Mouse (Mus musculus): ENCODE measurements around the gene Cxcl16.
A peak's percentile ranks its signal among the peaks of the same experiment; 100 is the strongest.
"Not testable (repeated sequence)": the region's sequence is repeated elsewhere in the genome, so short reads cannot be mapped to it uniquely, and the experiment has no call there.

Cxcl16 gene

GRCm38 (mm10) chr11:70453261-70454044 is 6.3 kb downstream of the Cxcl16 start:
- DNase-seq (ENCODE audit: low spot score in 2 of 2), result no peak

GRCm38 (mm10) chr11:70451797-70452498 is 7.8 kb downstream of the Cxcl16 start, which contains the start of gene Med11:
Gene Med11 (plus strand): TSS chr11:70451919.
- DNase-seq (ENCODE audit: low spot score in 2 of 2), result peak; percentile 93 to 95

- no peak for DNase-seq (ENCODE audit: low spot score in 2 of 2)
Measured at GRCm38 (mm10) chr11:70450926-70451325, 8.9 kb downstream of the Cxcl16 start.

GRCm38 (mm10) chr11:70447373-70447772 is 12.4 kb downstream of the Cxcl16 start:
- DNase-seq (ENCODE audit: low spot score in 2 of 2), result no peak

DNA sequence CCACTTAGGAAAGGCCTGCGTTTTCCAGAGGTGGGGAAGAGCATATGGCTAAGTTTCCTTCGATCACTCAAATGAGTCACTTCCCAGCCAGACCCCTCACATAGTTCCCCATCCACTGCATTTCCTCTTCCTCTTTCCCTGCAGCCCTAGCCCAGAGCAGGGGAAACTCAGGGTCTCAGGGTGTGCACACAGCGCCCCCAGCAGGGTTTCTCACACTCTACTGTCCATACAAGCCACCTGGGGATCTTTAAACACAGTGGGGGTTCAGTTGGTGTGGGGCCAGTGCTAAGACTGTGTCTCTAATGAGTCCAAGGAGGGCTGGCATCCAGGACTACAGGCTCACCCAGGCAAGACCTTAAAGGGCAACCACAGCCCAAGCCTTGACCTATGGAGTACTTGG is 13.0 kb downstream of the Cxcl16 start:
- DNase-seq (ENCODE audit: low spot score in 2 of 2), result no peak

- no peak for DNase-seq (ENCODE audit: low spot score in 2 of 2)
Measured at GRCm38 (mm10) chr11:70444667-70445066, 15.1 kb downstream of the Cxcl16 start.

GRCm38 (mm10) chr11:70443964-70444363 is 15.8 kb downstream of the Cxcl16 start:
- no peak for DNase-seq (ENCODE audit: low spot score in 2 of 2)

DNA sequence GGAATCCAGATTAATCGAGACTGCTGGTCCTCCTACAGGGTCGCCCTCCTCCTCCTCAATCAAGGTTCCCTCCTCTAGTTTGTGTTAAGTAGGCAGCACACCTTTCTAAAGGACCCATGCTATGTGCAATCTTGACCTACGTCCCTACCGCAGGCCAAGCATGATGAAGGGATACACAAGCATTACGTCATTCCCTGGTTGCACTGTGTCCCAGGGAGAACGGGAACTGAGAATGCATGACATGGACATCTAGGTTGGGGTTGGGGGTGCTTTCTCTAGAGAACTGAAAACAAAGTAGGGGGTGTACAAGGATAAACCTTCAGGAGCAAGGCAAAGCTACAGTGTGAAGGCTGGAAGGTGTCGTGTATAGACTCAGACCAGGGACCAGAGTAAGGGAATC is 17.9 kb downstream of the Cxcl16 start:
- no peak for DNase-seq (ENCODE audit: low spot score in 2 of 2)

DNA sequence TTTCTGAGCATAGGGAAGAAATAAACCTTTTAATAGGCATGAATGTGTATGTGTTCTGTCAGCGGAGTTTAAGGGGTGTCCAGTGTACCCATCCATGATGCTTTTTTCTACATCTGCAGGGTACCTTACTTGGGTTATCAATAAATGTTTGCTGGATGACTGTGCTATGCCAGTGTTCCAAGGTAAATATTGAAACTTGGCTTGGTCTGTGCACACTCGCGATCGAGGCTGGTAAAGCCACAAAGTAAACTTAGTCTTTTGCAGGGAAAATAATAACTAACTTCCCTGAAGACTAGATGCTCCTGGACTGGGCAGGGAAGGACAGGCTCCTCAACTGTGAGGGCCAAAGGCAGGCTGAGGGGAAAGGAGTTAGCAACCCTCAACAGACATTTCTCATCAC is 19.1 kb downstream of the Cxcl16 start:
- DNase-seq (ENCODE audit: low spot score in 2 of 2), result no peak

DNA sequence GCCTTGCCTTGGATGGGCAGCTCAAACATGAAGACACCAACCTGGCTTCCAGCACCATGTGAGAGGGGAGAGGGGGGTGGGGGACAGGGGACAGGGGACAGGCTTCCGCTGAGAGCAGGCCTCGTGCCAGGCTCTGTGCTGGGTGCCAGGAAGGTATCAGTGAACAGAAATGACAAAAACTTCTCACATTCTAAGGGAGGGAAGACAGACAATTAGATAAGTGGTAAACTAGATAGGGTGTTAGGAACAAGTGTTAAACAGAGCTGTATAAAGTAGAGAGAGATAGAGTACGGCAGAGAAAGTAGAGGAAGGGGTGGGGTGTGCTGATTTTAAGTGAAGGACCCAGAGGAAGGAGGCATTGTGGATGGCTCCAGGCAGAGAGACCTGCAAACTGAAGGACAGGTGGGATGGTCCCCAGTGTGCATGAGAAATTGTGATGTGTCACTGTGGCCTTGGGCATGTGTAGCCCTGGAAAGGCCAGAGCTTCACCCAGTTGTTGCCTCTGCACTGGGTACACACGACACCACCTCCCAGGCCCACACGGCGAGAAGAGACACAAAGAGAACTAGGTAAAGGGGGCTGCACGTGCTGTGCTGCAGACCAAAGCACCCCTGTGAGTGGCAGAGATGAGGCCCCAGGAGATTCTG is 20.9 kb downstream of the Cxcl16 start:
- no peak for DNase-seq (ENCODE audit: low spot score in 2 of 2)

DNA sequence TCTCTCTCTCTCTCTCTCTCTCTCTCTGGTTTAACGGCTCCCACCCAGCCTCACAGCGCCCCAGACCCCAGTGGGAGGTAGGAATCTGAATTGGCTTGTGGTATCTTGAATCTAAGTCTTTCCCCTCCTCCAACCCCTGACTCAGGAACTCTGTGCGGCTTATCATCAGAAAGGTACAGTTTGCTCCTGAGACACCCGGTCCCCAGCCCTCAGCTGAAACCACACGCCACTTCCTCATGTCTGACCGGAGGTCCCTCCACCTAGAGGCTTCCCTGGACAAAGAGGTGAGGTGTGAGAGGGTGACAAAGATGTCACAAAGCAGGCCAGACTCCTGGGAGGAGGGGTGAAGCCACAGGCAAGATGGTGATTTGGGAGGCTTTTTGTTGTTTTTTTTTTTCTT is 22.4 kb downstream of the Cxcl16 start:
- DNase-seq (ENCODE audit: low spot score in 2 of 2), result no peak

GRCm38 (mm10) chr11:70435476-70435875 is 24.3 kb downstream of the Cxcl16 start:
- no peak for DNase-seq (ENCODE audit: low spot score in 2 of 2)

- no peak for DNase-seq (ENCODE audit: low spot score in 2 of 2)
Measured at GRCm38 (mm10) chr11:70433951-70434350, 25.8 kb downstream of the Cxcl16 start.

GRCm38 (mm10) chr11:70433569-70433943 is 26.2 kb downstream of the Cxcl16 start:
- no peak for DNase-seq (ENCODE audit: low spot score in 2 of 2)

DNA sequence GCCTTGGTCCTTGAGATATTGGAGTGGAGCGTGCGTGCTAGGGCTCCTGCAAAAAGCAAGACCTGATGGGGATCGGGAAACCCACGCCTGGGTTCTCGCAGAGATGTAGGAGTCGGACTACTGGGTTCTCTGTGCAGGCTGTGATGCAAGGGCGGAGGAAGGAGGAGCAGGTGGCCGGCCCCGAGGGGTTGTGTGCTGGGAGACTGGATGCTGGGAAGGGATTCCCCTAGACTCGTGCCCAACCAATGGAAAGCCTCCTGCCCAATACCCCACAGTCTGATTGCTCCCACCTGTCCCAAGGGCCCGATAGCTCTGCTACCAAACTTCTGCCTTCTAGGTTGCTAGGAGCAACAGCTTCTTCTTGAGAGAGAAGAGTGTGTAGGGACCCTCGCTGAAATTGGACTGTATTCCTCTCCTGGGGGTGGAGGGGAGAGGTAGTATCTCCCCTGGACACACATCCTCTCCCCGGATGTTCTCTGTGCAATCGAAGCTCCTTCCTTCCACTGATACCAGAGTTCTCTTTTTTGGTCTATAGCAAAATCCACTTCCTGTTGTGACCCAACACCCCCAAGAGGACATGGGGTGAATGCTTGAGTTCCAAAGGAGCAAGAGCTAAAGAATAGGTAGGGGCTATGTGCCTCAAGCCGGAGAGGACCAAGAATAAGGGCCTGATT is 26.8 kb downstream of the Cxcl16 start:
- DNase-seq (ENCODE audit: low spot score in 2 of 2), result peak in 1 of 2 experiments; percentile 31

- peak; percentile 95 to 97 for DNase-seq (ENCODE audit: low spot score in 2 of 2)
Measured at GRCm38 (mm10) chr11:70432048-70432894, 27.5 kb downstream of the Cxcl16 start, which contains the start of gene Arrb2. Gene Arrb2 (plus strand): TSS chr11:70432635.

DNA sequence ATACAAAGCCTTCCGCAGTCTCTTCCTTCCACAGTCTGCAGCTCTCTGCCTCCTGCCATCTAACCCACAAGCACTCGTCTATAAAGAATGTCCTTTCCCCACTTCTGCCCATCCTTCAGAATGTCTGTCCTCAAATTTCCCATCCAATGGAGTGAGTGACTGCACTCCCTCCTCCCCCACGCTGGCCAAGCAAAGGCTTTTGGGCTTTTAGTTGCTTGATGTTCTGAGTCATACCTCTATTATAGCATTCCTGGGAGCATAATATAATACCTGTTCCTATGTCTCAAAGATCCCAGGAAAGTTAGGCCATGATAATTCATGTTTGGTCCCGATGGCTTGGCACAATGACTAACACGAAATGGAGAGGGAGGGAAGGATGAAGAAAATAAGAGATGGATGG is 28.2 kb downstream of the Cxcl16 start:
- no peak for DNase-seq (ENCODE audit: low spot score in 2 of 2)

- not testable (repeated sequence) for DNase-seq (ENCODE audit: low spot score in 2 of 2)
Measured at GRCm38 (mm10) chr11:70426598-70426997, 33.2 kb downstream of the Cxcl16 start.

- no peak for DNase-seq (ENCODE audit: low spot score in 2 of 2)
Measured at GRCm38 (mm10) chr11:70419486-70419885, 40.3 kb downstream of the Cxcl16 start.

DNA sequence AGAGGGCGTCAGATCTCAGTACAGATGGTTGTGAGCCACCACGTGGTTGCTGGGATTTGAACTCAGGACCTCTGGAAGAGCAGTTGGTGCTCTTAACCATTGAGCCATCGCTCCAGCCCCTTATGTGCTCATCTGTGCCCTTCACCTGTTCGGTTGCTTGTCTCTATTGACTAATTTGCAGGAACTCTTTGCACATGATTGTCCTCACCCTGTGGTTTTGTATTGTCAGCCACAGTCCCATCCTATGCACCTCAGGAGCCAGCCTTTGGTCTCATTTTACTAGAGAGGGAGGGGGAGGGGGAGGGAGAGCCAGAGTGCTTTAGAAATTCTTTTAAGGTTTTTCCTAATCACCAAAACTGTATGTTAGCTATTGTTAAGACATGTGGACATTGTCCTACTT is 41.6 kb downstream of the Cxcl16 start:
- no peak for DNase-seq (ENCODE audit: low spot score in 2 of 2)

DNA sequence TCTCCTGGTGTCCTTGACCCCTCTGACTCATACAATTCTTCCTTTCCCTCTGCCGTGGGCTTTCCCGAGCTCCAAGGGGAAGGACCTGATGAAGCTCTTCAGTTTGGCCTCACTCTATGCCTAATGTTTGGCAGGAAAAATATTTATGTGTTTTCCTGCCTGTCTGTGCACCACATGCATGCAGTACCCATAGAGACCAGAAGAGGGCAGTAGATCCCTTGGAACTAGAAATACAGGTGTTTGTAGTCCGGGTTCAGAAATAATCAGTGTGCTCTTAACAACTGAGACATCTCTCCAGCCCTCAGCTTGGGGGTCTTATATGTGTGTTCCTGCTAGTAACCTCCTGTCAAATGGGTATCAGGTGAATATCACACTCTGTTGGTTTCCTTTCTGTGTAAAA is 45.8 kb downstream of the Cxcl16 start:
- peak; percentile 38 to 59 for DNase-seq (ENCODE audit: low spot score in 2 of 2)
